Mouse (Mus musculus) cerebellum, postnatal 36 days (tissue): Measurements from ENCODE around the gene Ms4a4d.

Experiments
- DNase-seq, 2 experiments: peaks; one replicate each; pipeline ENCODE4 v3.0.0; 2021 to 2022; ENCODE audit warnings: mixed read lengths in 2 of 2

The Ms4a4d gene

DNA sequence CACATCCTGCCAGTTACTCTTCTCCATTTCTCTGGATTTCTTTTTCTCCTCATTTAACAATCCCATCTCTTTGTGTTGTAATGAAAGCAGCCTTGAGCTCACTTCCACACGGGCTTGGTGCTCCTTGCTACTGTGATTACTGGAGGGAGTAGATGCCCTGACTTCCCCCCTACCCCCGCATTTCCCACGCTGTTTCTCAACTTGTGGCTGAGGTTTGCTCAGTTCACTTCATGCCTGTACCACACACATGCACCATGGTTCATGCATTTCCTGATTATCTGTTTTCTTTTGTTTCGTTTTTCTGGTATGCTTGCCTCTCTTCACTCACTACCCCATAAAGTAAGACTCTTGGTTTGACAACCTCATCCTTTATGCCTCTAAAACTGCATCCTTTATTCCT is 52.6 kb downstream of the Ms4a4d start:
- DNase-seq, result no peak

DNA sequence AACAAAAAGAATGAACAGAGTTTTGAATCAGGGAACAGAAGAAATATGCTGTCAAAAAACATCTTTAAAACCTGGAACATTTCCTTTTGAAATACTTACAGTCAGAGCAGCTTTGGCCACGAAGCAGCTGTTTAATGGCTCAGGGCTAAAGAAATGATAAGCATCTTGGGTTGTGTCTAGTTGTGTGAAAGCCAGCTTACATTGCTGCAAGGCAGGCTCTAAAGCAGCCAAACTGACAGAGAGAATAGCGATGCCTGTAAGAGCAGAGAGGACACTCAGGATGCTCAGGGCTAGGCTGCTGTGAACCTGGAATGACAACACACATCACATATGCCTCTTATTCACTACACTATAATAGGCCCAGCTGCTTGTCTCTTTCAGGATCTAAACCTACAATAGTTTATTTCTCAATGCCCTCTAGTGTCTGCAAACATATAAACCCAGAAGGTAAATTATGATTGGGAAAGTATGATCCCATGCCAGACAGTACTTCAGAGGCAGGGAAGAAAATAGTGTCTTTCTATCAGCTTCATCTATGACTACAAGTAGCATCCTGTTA is 53.4 kb downstream of the Ms4a4d start:
- no peak for DNase-seq

DNA sequence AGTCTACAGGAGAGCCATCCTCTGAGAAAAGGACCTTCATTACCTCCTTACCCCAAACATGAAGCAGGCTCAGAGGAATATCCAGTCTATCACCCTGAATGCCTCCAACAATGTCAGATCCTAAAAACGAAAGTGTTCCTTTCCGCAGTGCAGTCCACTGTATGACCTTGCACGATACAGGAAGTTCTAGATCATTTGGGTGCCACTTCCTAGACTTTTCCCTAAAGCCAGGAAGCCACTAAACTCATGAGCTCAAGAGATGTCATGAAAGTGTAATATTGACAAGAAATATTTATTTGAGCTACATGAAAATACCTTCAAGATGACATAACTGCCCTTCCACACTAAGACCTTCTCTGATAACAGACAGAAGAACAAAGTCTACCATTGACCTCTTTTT is 64.7 kb downstream of the Ms4a4d start:
- DNase-seq, result no peak

DNA sequence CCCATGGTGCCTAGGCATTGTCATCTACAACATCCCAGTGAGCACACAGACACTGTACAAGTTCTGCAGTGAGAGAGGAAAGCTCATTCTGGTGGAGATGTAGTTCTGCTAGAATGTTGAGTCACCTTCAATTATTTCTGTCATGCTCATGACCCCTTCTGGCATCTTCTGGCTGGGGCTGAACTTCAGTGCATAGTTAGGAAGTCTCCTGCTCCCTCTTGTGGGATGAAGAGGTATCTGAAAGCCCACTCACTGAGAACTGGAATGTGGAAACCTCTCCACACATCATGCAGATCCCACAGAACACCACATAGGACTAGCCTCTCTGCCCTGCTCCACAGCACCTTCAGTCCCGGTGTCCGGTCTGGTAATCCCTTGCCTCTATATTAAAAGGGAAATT is 65.4 kb downstream of the Ms4a4d start:
- DNase-seq, result no peak

DNA sequence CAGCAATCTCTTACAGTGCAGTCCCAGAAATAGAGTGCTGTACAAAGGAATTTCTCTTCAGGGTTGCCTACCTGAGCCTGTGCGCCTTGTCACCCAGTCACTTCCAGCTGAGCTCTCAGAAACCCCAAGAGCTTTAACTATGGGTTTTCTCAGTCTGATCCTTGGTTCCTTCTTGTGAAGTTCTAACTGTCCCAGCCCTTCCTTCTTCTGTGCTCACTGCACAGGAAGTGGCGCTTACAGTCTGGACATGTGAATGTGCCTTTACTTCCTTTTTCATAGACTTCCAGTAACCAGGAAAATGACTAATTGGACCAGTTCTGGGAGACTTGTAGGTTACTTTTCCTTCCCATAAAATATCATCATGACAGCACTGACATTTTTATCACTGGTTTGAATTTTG is 68.0 kb downstream of the Ms4a4d start, which contains the start of gene Ms4a6d:
Ms4a6d (minus strand) TSS at position 247 of the 400 bp plus-strand sequence.
- DNase-seq, result no peak
